Mouse (Mus musculus) CH12.LX (cell line): Measurements from ENCODE around the gene Gm45837. TPM values are rescaled to one million over a fixed set of nuclear protein-coding genes. Genes with fewer than 3 reads are reported as not detected.

Experiments used
- DNase-seq: peaks from one replicate; pipeline ENCODE4 v3.0.0-alpha.2; 2013; ENCODE audit errors: extremely low read depth
- H3K27ac ChIP-seq: 2 replicates; pipeline ENCODE4 v1.5.1; 2012; ENCODE audit warnings: low read depth, mild to moderate bottlenecking, control low read depth, moderate library complexity; ENCODE audit not compliant: insufficient read depth
- H3K27me3 ChIP-seq: replicated peaks from 2 replicates; pipeline ENCODE3; 2012; ENCODE audit warnings: inconsistent platforms
- H3K36me3 ChIP-seq, 2 experiments: replicated peaks in 1 of 2; 2 replicates each; pipeline versions ENCODE3 to v1.6.1; 2012; ENCODE audit warnings: inconsistent platforms in 1 of 2, low read length in 1 of 2, mild to moderate bottlenecking in 1 of 2, mixed read lengths in 1 of 2, moderate library complexity in 1 of 2; ENCODE audit not compliant: control insufficient read depth in 1 of 2, insufficient read depth in 1 of 2
- H3K4me1 ChIP-seq, 2 experiments: 2 replicates each; pipeline ENCODE4 v1.6.1; 2012; ENCODE audit warnings: inconsistent platforms in 1 of 2, moderate library complexity in 1 of 2; ENCODE audit not compliant: insufficient read depth in 2 of 2, control insufficient read depth in 1 of 2
- H3K4me2 ChIP-seq: 2 replicates; pipeline ENCODE4 v1.6.1; 2012; ENCODE audit warnings: low read depth, mild to moderate bottlenecking, control low read depth; ENCODE audit not compliant: poor library complexity, insufficient read depth, severe bottlenecking
- H3K4me3 ChIP-seq, 3 experiments: fragments of 150-350 bp in 1 of 3; sonication (generic) in 1 of 3; replicated peaks in 1 of 3; 2 replicates each; pipeline versions ENCODE3 to v1.5.1; 2011 to 2012; ENCODE audit warnings: low read depth in 2 of 3, low read length in 2 of 3, mild to moderate bottlenecking in 2 of 3, moderate library complexity in 2 of 3, control low read depth in 1 of 3, improper control_type of control experiment in 1 of 3, inconsistent platforms in 1 of 3, mixed read lengths in 1 of 3; ENCODE audit not compliant: poor library complexity in 1 of 3
- H3K79me2 ChIP-seq: replicated peaks from 2 replicates; pipeline ENCODE4 v1.6.1; 2012; ENCODE audit warnings: mild to moderate bottlenecking, moderate library complexity; ENCODE audit not compliant: control insufficient read depth, poor library complexity, insufficient read depth, severe bottlenecking; ENCODE audit errors: extremely low read depth
- H3K9ac ChIP-seq: 2 replicates; pipeline ENCODE4 v1.6.1; 2012; ENCODE audit warnings: low read depth, mild to moderate bottlenecking, control low read depth, moderate library complexity; ENCODE audit not compliant: insufficient read depth
- H3K9me3 ChIP-seq: replicated peaks from 2 replicates; pipeline ENCODE3; 2012; ENCODE audit warnings: low read length, inconsistent platforms, mixed read lengths
- BHLHE40 ChIP-seq: IDR thresholded peaks from 2 replicates; pipeline ENCODE4 v1.6.1; 2011; ENCODE audit warnings: mild to moderate bottlenecking, low read depth, low read length, improper control_type of control experiment
- CHD1 ChIP-seq: IDR thresholded peaks from 2 replicates; pipeline ENCODE4 v1.6.1; 2012; ENCODE audit warnings: low read depth, low read length, improper control_type of control experiment, inconsistent platforms
- ETS1 ChIP-seq: conservative IDR thresholded peaks from 2 replicates; pipeline ENCODE4 v1.6.1; 2012; ENCODE audit warnings: low read depth, mild to moderate bottlenecking, inconsistent platforms, low read length, improper control_type of control experiment, moderate library complexity
- GABPA ChIP-seq: IDR thresholded peaks from 2 replicates; pipeline ENCODE4 v1.6.1; 2012; ENCODE audit warnings: low read depth, low read length, improper control_type of control experiment, inconsistent platforms; ENCODE audit not compliant: insufficient replicate concordance
- IRF4 ChIP-seq: IDR thresholded peaks from 2 replicates; pipeline ENCODE4 v1.6.1; 2014; ENCODE audit warnings: low read depth, mild to moderate bottlenecking, inconsistent platforms, low read length, improper control_type of control experiment
- JUN ChIP-seq: IDR thresholded peaks from 2 replicates; pipeline ENCODE4 v1.6.1; 2011; ENCODE audit warnings: low read depth, mild to moderate bottlenecking, low read length, improper control_type of control experiment, moderate library complexity; ENCODE audit not compliant: insufficient read depth
- MEF2A ChIP-seq: IDR thresholded peaks from 2 replicates; pipeline ENCODE4 v1.6.1; 2014; ENCODE audit warnings: low read depth, mild to moderate bottlenecking, inconsistent platforms, low read length, improper control_type of control experiment, borderline replicate concordance
- NRF1 ChIP-seq: IDR thresholded peaks from 2 replicates; pipeline ENCODE4 v1.6.1; 2014; ENCODE audit warnings: low read depth, mild to moderate bottlenecking, inconsistent platforms, low read length, improper control_type of control experiment, moderate library complexity
- PAX5 ChIP-seq: IDR thresholded peaks from 2 replicates; pipeline ENCODE4 v1.6.1; 2012; ENCODE audit warnings: low read length, inconsistent platforms, mixed read lengths
- POLR2AphosphoS2 ChIP-seq: IDR thresholded peaks from 2 replicates; pipeline ENCODE4 v1.6.1; 2011; ENCODE audit warnings: low read depth, low read length, improper control_type of control experiment
- RAD21 ChIP-seq: IDR thresholded peaks from 2 replicates; pipeline ENCODE4 v1.6.1; 2011; ENCODE audit warnings: low read depth, mild to moderate bottlenecking, low read length, improper control_type of control experiment, moderate library complexity
- RCOR1 ChIP-seq: conservative IDR thresholded peaks from 2 replicates; pipeline ENCODE4 v1.6.1; 2012; ENCODE audit warnings: low read depth, mild to moderate bottlenecking, inconsistent platforms, low read length, improper control_type of control experiment
- SMC3 ChIP-seq: IDR thresholded peaks from 2 replicates; pipeline ENCODE4 v1.6.1; 2011; ENCODE audit warnings: low read depth, low read length, improper control_type of control experiment
- TBP ChIP-seq: conservative IDR thresholded peaks from 2 replicates; pipeline ENCODE4 v1.6.1; 2011; ENCODE audit warnings: low read depth, low read length, improper control_type of control experiment
- TCF12 ChIP-seq: IDR thresholded peaks from 2 replicates; pipeline ENCODE4 v1.6.1; 2014; ENCODE audit warnings: low read depth, mild to moderate bottlenecking, inconsistent platforms, low read length, improper control_type of control experiment
- UBTF ChIP-seq: IDR thresholded peaks from 2 replicates; pipeline ENCODE4 v1.6.1; 2012; ENCODE audit warnings: low read depth, mild to moderate bottlenecking, inconsistent platforms, low read length, improper control_type of control experiment, moderate library complexity
- USF2 ChIP-seq: conservative IDR thresholded peaks from 2 replicates; pipeline ENCODE4 v1.6.1; 2011; ENCODE audit warnings: low read depth, low read length, improper control_type of control experiment
- ZMIZ1 ChIP-seq: IDR thresholded peaks from 2 replicates; pipeline ENCODE4 v1.6.1; 2012; ENCODE audit warnings: low read depth, mild to moderate bottlenecking, inconsistent platforms, low read length, improper control_type of control experiment
- dilution Hi-C: fragments of 300-500 bp; cut with MboI; formaldehyde crosslinking; loops from 2 replicates; pipeline ENCODE4 v1.14.3; 2020; ENCODE audit warnings: low sequenced_read_pairs; ENCODE audit not compliant: extremely low pct_unique_long_range_greater_than_20kb, extremely low pct_ligation_motif_present
- in situ Hi-C: fragments of 300-500 bp; cut with MboI; formaldehyde crosslinking; loops from 3 replicates; pipeline ENCODE4 v1.14.3; 2019; ENCODE audit warnings: low sequenced_read_pairs, low pct_ligation_motif_present, low pct_unique_long_range_greater_than_20kb, mixed read lengths
- polyA plus RNA-seq: library from polyadenylated mRNA; unstranded; fragments of >175 nt; gene quantifications from 2 replicates; pipeline ENCODE4 v1.2.1, GENCODE M21; 2012; ENCODE audit warnings: low read depth; ENCODE audit not compliant: insufficient read length
- total RNA-seq, 2 experiments: library from RNA; depleted of rRNA; stranded (reverse); fragments of 300-350 nt in 1 of 2; fragments of >200 nt in 1 of 2; gene quantifications; 2 replicates each; pipeline ENCODE4 v1.2.3; 2012 to 2014

The Gm45837 gene
- total and polyA plus RNA-seq, 3 experiments, result 0.04 to 0.84 TPM; not detected in 1

- no peak for DNase-seq
- Histone ChIP-seq H3K4me3 (no peak overlapping the region), H3K27ac (no peak overlapping the region), H3K36me3 (no peaks in the 10 kb centered on the region), H3K79me2 (no peaks in the 10 kb centered on the region), H3K9ac (no peak overlapping the region), H3K27me3 (peaks cover 90% of the 10 kb centered on the region), H3K4me2 (no peak overlapping the region), H3K9me3 (no peaks in the 10 kb centered on the region), H3K4me1 (no peaks in the 10 kb centered on the region)
- dilution Hi-C loops (no loop called here), in situ Hi-C loops (no loop called here)
- no peak for TF ChIP-seq JUN
- no peak for TF ChIP-seq ZMIZ1
- TF ChIP-seq ETS1, result no peak
Measured at GRCm38 (mm10) chr7:101490952-101491351, 80.3 kb downstream of the Gm45837 start.

- Histone ChIP-seq H3K4me3 (no peak overlapping the region), H3K27ac (no peak overlapping the region), H3K36me3 (no peaks in the 10 kb centered on the region), H3K9ac (no peak overlapping the region), H3K27me3 (peaks cover 80% of the 10 kb centered on the region), H3K79me2 (no peaks in the 10 kb centered on the region), H3K9me3 (peaks cover 3% of the 10 kb centered on the region), H3K4me1 (peaks cover 0 to 14% of the 10 kb centered on the region in 2 experiments; a peak in 2 of 4 replicates), H3K4me2 (no peak overlapping the region)
- in situ Hi-C loops (no loop called here), dilution Hi-C loops (no loop called here)
- no peak for TF ChIP-seq POLR2AphosphoS2
- no peak for TF ChIP-seq IRF4
- no peak for TF ChIP-seq ZMIZ1
- no peak for TF ChIP-seq GABPA
- no peak for TF ChIP-seq TBP
- TF ChIP-seq UBTF, result no peak
- no peak for TF ChIP-seq MEF2A
- TF ChIP-seq TCF12, result no peak
- TF ChIP-seq CHD1, result no peak
- no peak for TF ChIP-seq RAD21
- no peak for TF ChIP-seq USF2
- TF ChIP-seq BHLHE40, result no peak
- TF ChIP-seq RCOR1, result no peak
- TF ChIP-seq PAX5, result no peak
- no peak for TF ChIP-seq SMC3
- TF ChIP-seq NRF1, result no peak
- DNase-seq, result no peak
Measured at GRCm38 (mm10) chr7:101498385-101498784, 87.7 kb downstream of the Gm45837 start.
